Mouse (Mus musculus) granulocyte monocyte progenitor cell, adult 5-6 weeks (primary cell): ENCODE measurements around the gene Tcf25. TPM values are rescaled to one million over a fixed set of nuclear protein-coding genes. Genes with fewer than 3 reads are reported as not detected.
"Not testable (repeated sequence)": the region's sequence is repeated elsewhere in the genome, so short reads cannot be mapped to it uniquely, and the experiment has no call there.

Source experiments
- ATAC-seq: replicated peaks from 2 replicates; pipeline ENCODE4 v1.8.0; 2016; ENCODE audit warnings: mild to moderate bottlenecking, moderate TSS enrichment, inconsistent platforms; ENCODE audit not compliant: poor library complexity, severe bottlenecking
- total RNA-seq, 2 experiments: library from RNA; stranded (forward) in 1 of 2; stranded (reverse) in 1 of 2; fragments of 200-712, 200-1000 nt in 1 of 2; fragments of >200 nt in 1 of 2; fragmentation: Nextera tagmentation in 1 of 2; gene quantifications; 2 replicates each; pipeline ENCODE4 v1.2.3; 2014 to 2017

Gene Tcf25
- total RNA-seq, 2 experiments from 2014 or later, result 110 to 224 TPM

DNA sequence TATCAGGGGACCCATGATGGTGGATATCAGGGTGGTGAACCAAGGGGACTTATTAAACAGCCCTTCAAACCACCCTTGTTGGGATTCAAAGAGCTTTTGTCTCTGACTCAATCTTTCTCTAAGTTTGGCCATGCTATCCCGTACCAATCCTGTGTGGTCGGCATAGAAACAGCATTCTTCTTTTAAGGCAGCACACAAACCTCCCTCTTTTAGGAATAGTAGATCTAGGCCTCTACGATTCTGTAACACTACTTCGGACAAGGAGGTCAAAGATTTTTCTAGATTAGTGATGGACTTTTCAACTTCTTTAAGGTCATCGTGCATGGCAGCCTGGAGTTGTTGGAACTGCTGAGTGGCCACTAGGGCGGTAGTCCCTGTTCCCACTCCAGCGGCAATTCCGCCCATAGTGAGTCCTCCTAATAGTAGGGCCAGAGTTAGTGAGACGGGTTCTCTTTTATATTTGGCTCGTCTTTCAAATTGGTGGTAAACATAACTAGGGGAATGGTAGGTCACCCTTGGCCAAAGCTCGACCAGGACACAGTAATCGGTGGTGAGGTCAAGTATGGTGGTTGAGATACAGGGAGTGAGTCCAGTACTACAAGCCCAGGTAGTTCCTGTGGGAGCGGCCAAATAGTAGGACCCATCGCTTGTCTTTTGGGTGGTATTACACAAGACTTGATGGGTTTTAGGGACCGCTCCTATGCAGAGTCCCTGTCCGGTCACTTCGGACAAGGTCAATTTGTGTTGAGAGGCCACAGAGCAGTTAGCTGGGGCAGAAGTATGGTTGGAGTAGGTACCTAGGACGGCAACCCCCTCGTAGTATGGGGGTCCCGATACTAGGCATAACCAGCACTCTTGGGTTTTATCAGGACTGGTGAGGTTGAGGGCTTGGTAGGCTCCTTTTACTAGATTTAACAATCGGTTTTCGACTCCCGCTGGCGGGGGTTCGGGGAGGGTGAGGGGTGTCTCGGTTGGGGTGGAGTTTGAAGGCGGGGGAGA lies 53.3 kb downstream of the Tcf25 start:
- ATAC-seq, result no peak

DNA sequence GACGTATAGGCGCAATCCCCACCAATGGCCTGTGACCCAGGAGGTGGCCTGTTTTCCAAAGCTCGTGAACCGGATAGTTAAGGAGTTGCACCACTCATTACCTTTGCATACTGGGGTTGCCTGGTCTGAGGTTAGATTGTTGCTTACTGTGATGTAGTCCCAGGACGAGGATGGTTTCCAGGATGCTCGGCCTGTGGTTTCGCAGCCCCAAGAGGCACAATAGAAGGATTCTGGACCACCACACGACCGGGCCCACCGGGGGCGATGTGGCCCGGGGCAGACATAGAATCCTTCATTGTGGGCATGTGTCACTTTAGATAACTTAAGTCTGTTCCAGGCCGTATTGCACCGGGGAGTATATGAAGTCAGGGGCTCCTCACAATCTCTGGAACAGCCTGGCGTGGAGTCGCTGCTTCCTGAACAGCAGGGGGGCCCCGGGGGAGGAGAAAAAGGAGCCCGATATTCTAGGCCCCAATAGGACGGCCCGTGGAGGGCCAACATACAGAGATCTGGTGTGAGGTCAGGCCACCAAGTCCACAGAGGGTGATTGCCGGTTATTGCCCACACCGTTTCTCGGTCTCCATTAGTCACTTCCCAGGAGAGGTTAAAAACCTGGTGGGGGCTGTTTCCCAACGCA lies 54.2 kb downstream of the Tcf25 start:
- ATAC-seq, result no peak

DNA sequence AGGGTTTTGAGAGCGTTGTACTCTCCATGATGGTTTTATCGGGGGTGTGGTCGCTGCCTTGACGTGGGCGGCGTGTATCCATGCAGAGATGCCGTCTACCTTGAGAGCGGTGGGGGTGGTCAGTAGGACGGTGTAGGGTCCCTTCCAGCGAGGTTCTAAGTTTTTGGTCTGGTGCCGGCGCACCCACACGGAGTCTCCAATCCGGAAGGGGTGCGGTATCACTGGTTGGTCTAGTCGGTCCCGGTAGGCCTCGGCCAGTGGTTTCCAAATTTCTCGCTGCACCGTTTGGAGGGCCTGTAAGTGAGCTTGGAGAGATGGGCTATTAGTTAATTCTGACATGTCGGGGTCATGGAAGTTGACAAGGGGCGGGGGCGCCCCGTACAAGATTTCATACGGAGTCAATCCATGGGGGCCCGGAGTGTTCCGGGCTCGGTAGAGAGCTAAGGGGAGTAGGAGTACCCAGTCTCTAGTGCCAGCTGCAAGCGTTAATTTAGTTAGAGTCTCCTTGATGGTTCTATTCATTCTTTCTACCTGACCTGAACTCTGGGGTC lies 54.9 kb downstream of the Tcf25 start:
- ATAC-seq, result no peak

DNA sequence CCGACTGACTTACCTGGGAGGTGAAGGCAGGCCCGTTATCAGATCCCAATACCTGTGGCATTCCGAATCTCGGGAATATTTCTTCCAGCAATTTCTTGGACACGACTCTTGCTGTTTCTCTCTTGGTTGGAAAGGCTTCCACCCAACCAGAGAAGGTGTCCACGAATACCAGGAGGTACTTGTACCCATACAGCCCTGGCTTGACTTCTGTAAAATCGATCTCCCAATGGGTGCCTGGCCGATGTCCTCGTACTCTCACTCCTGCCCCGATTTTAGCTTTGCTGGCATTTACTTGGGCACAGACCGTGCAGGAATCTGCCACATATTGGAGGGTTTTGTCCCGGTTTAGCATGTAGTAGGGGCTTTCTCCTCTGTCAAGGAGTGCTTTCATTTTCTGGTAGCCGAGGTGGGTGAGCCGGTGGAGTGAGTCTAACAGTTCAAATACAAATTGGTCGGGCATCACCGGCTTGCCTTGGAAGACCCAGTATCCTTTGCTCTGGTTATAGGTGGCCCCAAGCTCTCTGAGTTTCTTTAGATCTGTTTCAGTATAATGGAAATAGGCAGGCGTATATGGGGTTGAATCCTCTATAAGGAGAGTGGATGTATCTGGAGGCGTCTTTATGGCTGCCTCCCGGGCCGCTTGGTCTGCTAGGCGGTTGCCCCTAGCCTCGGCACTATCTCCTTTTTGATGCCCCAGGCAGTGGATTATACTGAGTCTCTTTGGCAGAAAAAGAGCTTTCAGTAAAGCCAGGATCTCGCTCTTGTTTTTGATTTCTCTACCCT lies 55.6 kb downstream of the Tcf25 start:
- ATAC-seq, result no peak

DNA sequence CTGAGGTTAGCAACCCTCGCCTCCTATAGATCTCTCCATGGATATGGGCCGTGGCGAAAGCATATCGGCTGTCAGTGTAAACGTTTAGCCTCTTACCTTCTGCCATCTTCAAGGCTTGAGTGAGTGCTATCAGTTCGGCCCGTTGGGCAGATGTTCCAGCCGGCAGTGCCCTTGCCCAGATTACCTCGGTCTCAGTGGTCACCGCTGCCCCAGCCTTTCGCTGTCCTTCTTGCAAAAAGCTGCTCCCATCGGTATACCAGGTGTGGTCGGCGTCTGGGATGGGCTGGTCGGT lies 56.1 kb downstream of the Tcf25 start:
- not testable (repeated sequence) for ATAC-seq

DNA sequence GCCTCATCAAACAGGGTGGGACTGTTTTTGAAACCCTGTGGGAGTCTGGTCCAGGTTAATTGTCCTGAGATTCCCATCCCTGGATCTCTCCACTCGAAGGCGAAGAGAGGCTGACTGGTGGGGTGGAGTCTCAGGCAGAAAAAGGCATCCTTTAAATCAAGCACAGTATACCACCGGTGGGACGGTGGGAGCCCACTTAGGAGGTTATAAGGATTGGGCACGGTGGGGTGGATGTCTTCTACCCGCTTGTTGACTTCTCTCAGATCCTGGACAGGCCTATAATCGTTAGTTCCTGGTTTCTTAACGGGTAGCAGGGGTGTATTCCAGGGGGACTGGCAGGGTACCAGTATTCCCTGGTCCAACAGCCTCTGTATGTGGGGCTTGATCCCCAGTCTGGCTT lies 57.4 kb downstream of the Tcf25 start:
- ATAC-seq, result not testable (repeated sequence)

DNA sequence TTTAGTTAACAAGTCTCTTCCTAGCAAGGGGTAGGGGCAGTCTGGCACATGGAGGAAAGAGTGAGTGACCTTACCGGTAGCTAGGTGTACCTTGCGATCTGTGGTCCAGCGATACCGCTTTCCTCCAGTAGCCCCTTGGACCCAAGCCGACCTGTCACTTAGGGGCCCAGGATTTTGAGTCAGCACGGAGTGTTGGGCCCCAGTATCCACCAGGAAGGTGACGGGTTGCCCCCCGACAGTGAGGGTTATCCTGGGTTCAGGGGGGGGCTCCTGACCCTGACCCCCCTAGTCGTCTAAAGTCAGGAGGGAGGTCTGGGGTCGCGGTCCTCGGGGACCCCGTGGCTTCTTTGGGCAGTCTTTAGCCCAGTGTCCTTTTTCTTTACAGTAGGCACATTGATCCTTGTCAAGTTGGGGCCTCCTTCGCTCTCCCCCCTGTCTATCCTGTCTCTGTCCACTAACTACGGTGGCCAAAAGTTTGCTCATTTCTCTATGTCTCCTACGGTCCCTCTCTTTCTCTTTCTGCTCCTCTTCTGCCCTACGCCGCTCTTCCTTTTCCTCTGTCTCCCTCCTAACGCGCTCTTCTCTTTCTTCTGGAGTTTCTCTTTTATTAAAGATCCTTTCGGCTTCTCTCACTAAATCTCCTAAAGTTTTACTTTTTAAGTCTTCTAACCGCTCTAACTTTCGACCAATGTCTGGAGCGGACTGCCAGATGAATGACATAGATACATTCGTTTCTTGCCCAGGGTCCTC lies 58.2 kb downstream of the Tcf25 start:
- no peak for ATAC-seq

DNA sequence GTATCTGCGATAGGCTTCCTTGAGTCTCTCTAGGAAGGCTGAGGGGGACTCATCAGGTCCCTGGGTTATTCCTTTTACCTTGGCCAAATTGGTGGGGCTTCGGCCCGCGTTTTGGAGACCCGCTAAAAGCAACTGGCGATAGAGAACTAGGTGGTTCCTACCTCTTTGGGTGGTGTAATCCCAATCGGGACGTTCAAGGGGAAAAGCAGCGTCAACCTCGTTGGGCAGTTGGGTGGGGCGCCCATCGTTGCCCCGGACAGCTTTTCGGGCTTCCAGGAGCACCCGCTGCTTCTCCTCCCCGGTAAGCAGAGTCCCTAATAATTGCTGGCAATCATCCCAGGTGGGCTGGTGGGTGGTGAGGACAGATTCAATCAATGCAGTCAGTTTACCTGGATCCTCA lies 58.8 kb downstream of the Tcf25 start:
- no peak for ATAC-seq

DNA sequence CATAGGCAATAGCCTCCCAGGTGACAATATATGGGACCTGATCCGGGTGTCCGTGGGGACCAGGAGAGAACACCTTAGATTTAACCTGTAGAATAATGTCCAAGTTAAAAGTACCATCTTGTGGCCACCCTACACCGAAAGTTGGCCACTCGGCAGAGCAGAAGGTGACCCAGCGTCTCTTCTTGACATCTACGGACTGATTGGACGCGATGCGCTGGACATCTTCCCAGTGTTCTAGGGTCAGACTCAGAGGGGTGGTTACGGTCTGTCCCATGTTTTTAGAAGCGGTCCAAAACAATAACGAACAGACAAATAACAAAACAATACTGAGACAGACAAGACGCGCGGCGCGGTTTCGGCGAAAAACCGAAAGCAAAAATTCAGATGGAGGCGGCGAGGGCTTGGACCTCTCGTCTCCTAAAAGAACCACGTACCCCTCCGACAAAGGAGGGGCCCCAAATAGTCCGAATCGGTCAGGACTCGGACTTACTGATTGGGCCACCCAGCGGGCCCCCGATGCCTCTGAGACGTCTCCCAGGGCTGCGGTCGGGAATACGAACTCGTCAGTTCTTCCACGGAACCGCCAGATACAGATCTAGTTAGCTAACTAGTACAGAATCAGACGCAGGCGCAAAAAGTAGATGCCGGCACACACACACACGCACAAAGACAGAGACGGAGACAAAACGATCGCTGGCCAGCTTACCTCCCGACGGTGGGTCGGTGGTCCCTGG lies 59.9 kb downstream of the Tcf25 start:
- not testable (repeated sequence) for ATAC-seq

DNA sequence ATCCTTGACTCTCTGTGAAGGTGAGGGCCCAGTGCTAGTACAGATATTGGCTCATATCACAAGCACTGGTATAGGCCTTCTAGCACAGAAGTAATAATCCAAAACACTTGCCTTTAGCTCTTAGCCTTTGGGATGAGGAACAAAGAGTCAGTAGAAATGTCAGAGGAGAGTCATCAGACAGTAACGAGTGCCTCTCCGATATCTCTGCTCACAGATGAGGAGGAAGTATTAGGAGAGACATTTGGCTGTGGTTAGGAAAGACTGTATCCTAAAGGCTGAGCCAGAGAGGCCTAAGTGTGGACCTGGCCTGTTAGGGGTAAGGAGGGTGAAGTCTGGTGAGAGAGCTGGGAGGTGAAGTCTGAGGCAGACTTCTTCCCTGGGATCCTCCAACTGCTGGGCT lies 68.2 kb downstream of the Tcf25 start:
- no peak for ATAC-seq

DNA sequence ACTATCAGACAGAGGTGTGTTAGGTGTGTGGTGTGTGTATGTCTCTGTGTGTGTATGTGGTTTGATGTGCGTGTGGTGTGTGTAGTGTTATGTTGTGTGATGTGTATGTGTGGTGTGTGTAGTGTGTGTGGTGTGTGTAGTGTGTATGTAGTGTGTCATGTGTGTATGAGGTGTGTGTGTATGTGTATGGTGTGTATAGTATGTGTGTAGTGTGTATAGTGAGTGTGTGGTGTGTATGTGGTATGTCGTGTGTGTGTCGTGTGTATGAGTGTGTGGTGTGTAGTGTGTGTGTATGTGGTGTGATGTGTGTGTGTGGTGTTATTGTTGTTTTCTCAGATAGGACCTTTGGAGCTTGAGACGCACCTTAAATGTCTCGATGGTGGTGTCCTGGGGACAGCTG lies 68.8 kb downstream of the Tcf25 start:
- ATAC-seq, result no peak

DNA sequence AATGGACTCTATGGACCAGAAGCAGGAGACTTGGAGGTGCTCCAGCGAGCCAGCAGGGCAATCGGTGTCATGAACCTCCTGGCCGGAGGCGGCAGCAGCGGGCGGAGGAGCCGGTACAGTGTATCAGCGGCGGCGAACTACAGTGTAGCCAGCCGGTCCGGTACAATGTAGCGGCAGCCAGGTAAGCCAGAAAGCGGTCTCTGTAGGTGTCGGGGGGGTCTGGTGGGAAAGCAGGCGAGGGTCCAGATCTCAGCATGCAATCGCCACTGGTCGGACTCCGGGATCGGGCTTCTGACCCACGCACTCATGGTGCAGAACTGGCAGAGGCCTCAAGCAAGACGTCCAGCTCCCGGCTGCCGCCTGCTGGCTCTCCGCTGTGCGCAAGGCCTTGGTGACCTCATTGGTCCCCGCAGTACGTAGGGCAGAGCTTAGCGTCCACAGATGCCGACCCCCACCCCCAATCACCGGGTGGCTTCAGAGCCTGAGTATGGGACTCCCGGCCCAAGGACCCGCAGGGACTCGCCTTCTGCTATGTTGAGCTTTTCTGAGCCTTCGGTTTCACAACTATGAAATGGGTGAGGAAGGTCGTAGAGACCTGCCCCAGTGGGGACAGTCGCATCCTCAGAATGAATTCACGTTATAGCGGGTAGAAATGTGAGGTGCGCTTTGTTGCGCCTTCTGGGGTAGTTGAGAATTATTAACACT lies 69.5 kb downstream of the Tcf25 start:
- ATAC-seq, result peak; percentile 86

DNA sequence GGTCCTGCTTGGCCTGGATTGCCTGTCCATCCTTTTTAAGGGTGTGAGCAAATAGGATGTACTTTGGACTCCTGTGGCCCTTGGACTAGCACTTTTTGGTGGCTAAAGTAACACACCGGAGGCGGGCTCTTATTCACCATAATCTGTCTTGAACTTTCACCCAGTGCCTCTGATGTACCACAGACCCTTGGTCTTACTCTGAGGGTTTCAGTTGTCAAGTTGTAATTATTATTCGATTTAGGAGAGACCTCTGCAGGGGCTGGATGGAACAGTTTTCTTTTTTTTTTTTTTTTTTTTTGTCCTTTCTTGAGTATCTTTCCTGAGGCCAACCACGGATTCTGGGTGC lies 70.0 kb downstream of the Tcf25 start:
- no peak for ATAC-seq

DNA sequence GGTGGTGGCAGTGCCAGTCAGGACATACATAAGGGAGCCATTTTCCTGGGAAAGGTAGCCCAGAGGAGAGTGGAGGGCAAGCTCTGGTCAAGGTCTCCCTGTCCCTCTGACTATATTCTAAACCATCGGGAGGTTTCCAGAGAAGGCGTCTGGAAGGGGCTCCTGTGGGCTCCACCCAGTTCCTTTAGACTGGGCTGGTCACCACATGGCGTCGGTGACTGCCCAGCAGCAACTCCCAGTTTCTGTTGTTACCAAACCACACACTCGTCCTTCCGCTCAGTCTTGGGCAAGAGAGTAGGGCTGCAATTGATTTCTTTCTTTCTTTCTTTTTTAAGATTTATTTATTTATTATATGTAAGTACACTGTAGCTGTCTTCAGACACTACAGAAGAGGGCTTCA lies 70.6 kb downstream of the Tcf25 start:
- ATAC-seq, result peak; percentile 83

DNA sequence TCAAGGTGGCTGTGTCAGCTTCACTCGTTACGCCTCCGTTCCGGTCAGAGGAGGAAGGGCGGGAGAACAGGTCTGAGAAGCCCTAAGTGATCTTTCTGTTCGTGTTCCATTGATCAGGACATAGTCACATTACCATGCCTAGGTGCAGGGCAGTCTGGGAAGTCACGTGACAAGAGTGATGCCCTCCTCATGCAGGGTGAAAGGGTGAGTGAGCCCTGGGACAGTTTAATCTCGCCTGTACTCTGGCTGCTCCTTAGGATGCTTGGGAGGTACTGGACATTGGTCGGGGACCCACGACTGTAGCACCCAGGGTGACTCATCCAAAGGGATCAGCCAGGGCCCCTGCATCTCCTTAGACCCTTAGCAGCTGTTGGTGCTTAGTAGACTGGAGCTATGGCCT lies 72.4 kb downstream of the Tcf25 start:
- ATAC-seq, result no peak

DNA sequence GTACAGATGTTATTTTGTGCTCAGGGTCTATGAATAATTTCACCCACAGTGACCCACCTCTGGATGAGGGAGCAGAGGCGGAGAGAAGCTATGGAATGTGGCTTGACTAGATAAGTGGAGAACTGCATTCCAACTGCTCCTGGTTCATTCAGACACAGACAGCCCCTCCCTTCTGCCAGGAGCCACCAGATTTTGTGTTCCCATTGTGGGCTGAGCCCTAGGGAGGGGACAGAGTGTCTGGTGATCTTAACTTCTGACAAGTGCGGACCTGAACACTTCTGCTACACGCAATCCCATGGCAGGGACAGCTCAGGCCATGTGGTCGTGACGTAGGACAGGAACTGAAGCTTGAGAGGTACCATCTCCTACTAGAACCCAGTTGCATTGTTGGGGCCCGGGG lies 73.2 kb downstream of the Tcf25 start:
- no peak for ATAC-seq

DNA sequence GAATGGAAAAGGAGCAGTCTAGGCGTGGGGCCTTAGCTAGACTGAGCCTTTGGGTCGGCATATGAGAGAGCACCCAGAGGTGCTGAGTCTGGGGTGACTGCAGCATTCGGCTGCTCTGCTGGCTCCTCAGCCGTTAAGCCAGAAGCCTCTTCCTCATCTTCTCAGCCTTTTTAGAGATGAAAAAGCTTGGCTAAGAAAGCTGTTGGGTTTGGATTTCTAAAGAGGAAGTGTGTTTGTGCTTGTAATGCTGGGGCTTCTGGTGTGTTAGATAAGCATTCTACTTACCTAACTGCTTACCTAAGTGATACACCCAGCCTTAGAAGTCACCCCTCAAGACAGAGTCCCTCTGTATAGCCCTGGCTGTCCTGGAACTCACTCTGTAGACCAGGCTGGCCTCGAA lies 77.2 kb downstream of the Tcf25 start:
- peak; percentile 72 for ATAC-seq

DNA sequence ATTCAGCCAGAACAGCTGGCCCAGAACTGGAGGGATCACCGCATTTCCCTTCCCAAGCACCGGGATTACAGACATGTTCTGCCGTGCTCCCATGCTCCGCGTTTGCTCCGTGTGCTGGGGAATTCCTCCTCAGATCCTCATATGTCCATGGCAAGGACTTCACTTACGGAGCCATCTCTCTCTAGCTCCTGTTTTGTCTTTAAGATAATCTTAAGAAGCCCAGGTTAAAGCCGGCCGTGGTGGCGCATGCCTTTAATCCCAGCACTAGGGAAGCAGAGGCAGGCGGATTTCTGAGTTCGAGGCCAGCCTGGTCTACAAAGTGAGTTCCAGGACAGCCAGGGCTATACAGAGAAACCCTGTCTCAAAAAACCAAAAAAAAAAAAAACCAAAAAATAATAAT lies 78.2 kb downstream of the Tcf25 start:
- ATAC-seq, result not testable (repeated sequence)

DNA sequence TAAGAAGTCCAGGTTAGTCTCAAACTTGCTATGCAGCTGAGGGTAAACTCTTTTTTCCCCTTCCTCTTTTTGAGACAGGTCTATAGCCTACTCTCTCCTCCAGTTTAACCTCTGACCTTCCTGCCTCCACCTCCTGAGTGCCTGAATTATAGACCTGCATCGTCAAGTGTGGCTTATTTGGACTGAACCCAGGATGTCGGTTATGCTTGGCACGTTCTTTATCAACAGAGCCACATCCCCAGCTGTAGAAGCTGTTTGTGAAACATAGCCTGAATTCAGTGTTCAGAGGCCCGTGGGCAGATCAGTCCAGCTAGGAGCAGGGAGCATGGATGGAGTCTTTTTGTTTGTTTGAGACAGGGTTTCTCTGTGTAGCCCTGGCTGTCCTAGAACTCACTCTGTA lies 78.6 kb downstream of the Tcf25 start:
- 0 out of 2 replicates have a peak, but pooled peaks have one; percentile 16 for ATAC-seq
